Mouse (Mus musculus): ENCODE data around the gene Lingo2. TPM values are rescaled to one million over a fixed set of nuclear protein-coding genes. Genes with fewer than 3 reads are reported as not detected.
A peak's percentile ranks its signal among the peaks of the same experiment; 100 is the strongest.

The Lingo2 gene
- 10 to 100 TPM; 37.0 to 51.2 TPM for total RNA-seq (2021)

- DNase-seq (ENCODE audit: extremely low spot score in 1 of 2, low spot score in 1 of 2) = peak; percentile 38 to 57
These were observed at the start of gene Lingo2 for GRCm38 (mm10) chr4:36951150-36951954. Lingo2 (minus strand) TSS chr4:36951747.

DNA sequence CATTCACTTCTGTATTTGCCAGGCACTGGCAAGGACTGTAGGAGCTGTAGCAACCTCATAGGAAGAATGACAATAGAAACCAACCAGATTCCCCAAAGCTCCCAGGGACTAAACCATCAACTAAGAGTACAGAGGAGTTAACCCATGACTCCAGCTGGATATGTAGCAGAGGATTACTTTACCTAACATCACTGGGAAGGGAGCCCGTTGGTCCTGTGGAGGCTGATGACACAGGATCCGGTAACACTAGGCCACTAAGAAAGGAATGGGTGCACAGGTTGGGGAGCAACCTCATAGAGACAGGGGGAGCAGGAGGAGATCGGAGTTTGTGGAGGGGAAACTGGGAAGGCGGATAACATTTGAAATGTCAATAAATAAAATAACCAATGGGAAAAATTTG, 21.8 kb upstream of the Lingo2 start:
- DNase-seq (ENCODE audit: extremely low spot score in 1 of 2, low spot score in 1 of 2) = no peak

DNA sequence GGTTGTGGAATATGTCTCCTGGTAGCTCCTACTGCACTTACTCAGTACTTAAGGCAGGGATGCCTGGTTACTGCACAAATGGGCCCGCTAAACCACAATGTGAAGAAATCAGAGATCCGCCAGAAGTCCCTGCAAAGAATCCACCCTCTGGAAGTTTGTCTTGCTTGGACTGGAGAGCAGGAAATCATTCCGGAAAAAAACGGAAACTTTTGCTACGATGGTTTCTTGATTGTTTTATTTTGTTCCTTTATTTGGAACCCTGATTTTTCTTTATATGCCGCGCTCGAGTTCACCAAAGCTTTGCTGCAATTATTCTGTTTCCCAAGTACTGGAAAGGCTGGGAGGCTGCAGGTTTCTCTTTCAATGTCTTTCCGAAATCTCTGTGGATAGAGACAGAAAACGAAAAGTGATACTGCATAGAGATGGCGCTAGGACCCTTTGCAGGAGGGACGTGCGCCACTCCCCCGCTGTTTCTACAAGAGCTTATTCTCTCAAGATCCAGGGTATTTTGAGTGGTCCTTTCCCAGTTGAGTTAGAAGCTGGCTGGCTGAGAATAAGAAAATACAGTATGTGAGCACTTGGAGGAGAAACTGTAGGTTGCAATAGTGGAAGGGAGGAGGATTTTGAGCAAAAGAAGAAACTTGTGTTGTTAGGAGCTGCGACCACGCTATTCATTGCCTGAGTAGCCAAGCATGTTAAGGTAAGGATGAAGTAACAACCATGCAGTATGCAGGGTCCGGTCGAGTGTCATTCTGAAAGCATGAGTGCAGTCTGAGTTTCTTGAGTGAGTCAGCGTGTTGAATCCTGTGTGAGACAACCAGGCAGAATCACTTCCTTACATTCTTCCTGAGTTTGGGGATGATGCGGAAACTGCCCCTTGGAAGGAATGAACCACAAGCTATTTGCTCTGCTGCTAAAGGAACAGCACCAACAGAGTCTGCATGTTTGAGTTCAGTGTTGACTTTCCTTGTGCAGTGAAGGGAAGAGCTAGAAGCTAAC, 1.2 kb upstream of the Lingo2 start:
- no peak for DNase-seq (ENCODE audit: extremely low spot score in 1 of 2, low spot score in 1 of 2)

DNA sequence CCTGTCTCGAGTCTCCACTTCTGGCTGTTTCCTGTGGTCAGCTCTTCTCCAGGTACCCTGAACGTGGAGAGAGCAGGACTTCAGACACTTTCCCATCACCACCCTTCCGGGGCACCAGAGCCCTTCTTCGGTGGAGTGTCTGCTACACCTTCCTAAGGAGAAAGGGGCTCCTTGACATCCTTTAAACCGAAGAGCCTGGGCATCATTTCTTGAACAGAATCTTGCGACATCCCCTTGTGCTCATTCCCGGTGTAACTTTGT, 338 bp upstream of the Lingo2 start:
- no peak for DNase-seq (ENCODE audit: extremely low spot score in 1 of 2, low spot score in 1 of 2)

DNA sequence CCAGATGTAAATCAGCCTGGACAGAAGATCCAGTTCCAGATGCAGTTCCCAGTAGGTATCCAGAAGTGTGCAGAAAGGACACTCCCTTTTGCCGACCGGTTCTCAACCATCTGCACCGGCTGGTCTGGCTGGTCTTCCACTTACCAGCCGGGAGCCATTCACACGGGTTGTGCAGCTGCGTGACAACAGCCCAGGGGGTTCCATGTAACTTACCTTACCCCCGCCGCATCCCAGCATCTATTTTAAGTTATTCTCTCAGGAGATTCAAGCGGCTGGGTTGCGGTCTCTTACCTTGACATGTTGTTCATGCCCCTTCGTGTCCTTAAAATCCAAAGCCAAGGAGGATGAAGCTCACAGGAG, 777 bp downstream of the Lingo2 start:
- peak in 1 of 2 experiments; percentile 30 for DNase-seq (ENCODE audit: extremely low spot score in 1 of 2, low spot score in 1 of 2)

DNA sequence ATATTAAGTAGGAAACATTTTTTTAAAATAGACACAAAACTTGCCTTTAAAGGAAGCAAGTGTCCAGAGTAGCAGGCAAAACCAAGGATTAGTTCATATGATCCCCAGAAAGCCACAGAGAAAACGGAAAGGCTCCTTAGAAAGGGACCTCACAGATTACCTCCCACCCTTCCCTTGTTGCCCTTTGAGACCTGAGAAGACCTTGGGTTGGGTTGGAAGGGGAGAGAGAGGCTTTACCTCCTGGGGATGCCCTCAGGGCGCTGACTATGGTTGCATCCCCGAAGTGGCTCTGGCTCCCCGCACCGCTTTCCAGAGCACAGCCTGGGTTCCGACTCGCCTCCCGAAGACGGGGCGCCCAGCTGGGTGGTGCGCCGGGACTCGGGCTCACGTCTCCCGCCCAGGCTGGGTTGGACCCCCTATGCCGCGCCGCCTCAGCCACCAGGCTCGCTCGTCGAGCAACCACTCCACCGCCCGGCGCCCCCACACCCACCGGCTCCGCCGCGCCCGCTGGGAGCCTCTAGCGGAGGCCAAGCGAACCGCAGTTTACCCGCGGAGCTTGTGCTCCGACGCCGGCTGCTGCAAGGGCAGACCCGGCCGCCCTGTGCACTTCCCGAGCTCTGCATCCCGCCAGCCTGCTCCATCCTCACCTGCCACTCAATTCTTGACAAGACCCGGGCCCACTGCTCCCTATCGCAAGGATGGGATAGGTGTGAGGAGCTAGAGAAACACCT, 1.4 kb downstream of the Lingo2 start:
- peak; percentile 77 to 80 for DNase-seq (ENCODE audit: extremely low spot score in 1 of 2, low spot score in 1 of 2)

DNA sequence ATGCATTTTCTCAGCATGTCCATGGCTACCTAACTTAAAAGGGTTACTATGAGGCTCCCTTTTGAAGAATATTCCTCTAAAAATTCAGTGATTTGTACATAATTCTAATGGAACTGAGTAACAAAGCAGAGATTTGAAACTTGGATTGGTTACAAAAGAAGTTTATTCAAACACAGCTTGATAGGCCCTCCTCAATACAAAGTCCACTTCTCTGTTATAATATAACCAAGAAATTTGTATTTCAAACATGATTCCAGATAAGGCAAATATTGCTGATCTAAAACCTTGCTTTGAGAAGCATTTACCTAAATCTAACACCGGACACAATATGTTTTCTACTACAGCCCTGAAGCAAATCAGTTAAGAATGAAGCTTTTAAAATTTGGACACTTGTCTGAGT, 60.7 kb downstream of the Lingo2 start:
- no peak for DNase-seq (ENCODE audit: extremely low spot score in 1 of 2, low spot score in 1 of 2)

GRCm38 (mm10) chr4:36890365-36890764, 61.2 kb downstream of the Lingo2 start:
- no peak for DNase-seq (ENCODE audit: extremely low spot score in 1 of 2, low spot score in 1 of 2)

- no peak for DNase-seq (ENCODE audit: extremely low spot score in 1 of 2, low spot score in 1 of 2)
These were observed 76.8 kb downstream of the Lingo2 start for GRCm38 (mm10) chr4:36874781-36875180.

DNA sequence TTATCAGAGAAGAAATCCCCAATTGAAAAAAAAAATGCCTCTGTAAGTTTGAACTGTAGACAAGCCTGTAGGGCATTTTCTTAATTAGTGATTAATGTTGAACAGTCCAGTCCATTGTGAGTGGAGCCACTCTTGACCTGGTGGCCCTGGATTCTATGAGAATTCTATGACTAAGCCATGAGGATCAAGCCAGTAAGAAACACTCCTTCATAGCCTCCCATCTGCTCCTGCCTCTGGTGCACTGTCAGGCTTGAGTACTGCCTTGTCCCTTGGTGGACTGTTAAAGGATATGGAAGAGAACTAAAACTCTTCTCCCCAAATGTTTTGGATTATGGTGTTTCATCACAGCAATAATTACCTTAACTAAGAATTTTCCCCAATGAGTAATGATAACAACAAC, 126.6 kb downstream of the Lingo2 start:
- no peak for DNase-seq (ENCODE audit: extremely low spot score in 1 of 2, low spot score in 1 of 2)

DNA sequence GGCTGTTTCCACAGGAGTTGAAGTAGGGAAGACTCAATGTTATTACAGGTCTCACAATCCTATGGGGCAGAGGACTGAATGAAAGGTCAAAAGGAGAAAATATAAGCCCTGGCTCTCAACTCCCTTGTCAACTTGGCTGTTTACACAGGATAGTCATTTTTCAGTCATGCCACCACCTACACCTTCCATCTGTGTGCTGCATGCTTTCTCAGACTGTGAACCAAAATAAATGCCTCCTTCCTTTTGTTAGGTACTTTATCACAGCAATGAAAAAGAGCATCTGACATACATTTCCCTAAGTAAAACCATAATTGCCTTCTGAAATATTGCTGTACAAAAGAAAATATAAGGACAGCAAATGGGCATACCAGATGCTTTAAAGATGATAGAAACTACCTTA, 129.6 kb downstream of the Lingo2 start:
- no peak for DNase-seq (ENCODE audit: extremely low spot score in 1 of 2, low spot score in 1 of 2)

DNA sequence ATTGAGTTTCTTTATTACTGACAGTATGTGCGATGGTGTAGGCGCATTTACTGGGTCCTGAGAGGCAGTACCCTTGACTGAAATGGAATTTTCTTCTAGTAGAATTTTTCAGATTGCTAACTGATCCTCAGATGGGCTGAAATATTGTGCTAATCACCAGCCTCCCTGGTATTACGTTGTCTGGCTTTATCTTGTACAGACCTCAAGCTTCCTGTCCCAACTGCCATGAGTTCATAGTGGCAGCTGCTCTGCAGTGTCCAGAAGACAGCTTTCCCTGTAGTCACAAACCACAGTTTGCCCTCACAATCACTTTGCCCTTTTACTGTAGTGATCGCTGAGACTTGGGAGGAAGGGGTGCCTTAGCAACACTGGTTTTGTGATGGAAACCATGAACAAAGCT, 176.5 kb downstream of the Lingo2 start:
- no peak for DNase-seq (ENCODE audit: extremely low spot score in 1 of 2, low spot score in 1 of 2)

GRCm38 (mm10) chr4:36730691-36731090, 220.9 kb downstream of the Lingo2 start:
- DNase-seq (ENCODE audit: extremely low spot score in 1 of 2, low spot score in 1 of 2) = no peak

DNA sequence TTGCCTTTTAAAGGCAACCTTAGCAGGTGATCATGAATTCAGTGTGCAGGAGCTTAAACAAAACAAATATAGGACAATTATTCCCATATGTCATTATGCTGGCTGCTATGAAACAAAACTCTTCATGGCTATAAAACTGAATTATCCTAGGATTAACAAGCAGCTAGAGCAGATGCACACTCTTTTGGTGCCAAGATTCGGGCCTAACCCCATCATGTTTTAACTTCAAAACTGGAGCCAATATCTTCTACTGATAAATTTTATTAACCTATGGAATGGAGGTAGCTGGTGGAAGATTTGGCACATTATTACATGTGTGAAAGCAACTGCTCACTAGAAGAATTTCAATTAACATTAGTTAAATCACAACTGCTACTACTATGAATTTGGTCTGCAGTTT, 235.1 kb downstream of the Lingo2 start:
- DNase-seq (ENCODE audit: extremely low spot score in 1 of 2, low spot score in 1 of 2) = no peak

- DNase-seq (ENCODE audit: extremely low spot score in 1 of 2, low spot score in 1 of 2) = no peak
These were observed 252.7 kb downstream of the Lingo2 start for GRCm38 (mm10) chr4:36698888-36699287.

GRCm38 (mm10) chr4:36696810-36697209, 254.7 kb downstream of the Lingo2 start:
- no peak for DNase-seq (ENCODE audit: extremely low spot score in 1 of 2, low spot score in 1 of 2)

- no peak for DNase-seq (ENCODE audit: extremely low spot score in 1 of 2, low spot score in 1 of 2)
These were observed 291.6 kb downstream of the Lingo2 start for GRCm38 (mm10) chr4:36659920-36660319.

DNA sequence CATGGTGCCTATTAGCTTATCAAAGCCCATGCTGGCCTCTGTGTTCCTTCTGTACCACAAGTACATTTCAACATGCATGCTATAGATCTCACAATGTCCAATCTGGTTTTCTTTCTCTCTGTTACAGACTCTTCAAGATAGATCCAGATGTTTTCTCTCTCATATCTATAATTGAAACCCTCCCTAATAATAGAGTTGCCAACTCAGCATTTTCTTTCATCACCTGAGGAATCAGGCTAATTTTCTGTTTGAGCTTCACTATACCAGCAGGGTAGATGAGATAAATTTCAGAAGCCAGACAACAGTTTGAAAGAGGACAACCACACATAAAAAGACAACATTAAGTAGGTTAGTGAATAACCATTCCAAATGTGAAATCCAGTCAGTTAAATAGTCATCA, 303.8 kb downstream of the Lingo2 start:
- no peak for DNase-seq (ENCODE audit: extremely low spot score in 1 of 2, low spot score in 1 of 2)

DNA sequence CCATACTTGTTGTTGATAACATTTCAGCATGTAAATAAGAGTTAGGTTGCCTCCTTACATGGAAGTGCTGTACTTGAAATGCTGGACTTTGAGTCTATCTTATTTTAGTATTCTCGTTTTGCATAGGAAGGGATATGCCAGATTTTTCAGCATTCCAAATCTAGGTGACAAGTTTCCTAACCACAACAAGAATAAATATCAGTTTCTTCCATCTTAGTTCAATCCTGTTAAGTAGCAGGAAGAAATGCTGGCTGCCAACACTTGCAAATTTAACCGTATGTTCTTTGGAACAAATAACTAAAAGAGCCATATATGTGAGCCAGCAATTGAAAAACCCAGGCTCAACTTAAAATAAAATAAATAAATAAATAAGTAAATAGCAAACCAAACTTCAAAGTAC, 315.9 kb downstream of the Lingo2 start:
- no peak for DNase-seq (ENCODE audit: extremely low spot score in 1 of 2, low spot score in 1 of 2)

DNA sequence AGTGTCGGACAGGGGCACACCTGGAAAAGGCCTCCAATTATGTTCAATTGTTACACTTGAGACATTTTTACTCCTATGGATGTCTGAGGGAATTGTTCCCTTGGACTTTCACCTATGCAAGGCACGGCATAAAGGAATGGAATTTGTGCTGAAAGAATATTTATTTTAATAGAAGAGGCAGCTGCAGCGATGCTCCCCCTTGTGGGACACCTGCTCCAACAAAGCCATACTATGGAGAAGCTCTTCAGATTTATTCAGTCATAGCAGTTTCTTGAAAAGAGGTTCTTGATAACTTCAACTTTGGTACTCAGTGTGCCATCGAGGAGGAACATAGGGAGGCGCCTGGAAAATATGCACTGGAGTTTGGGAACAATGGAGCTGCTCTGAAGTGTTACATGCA, 374.7 kb downstream of the Lingo2 start:
- no peak for DNase-seq (ENCODE audit: extremely low spot score in 1 of 2, low spot score in 1 of 2)

GRCm38 (mm10) chr4:36576256-36576655, 375.3 kb downstream of the Lingo2 start:
- DNase-seq (ENCODE audit: extremely low spot score in 1 of 2, low spot score in 1 of 2) = no peak
